Mouse (Mus musculus) cerebellum, adult 2 months (tissue): ENCODE measurements at regions not wholly inside any gene's neighbourhood (a gene's known extent, or its start where the extent isn't known, plus 50 kb on each side); places are given as distances from the start of the nearest gene placed in this dataset.

Experiments
- CTCF ChIP-seq: fragments of 200-500 bp; IDR thresholded peaks from 2 replicates; pipeline ENCODE4 v1.5.1; 2011; ENCODE audit warnings: low read depth, mild to moderate bottlenecking, control low read depth, low read length, moderate library complexity, borderline replicate concordance; ENCODE audit not compliant: insufficient read depth
- POLR2A ChIP-seq: fragments of 200-500 bp; IDR thresholded peaks from 2 replicates; pipeline ENCODE4 v1.6.1; 2011; ENCODE audit warnings: low read length, control low read depth, borderline replicate concordance; ENCODE audit not compliant: insufficient read depth

GRCm38 (mm10) chr1:184503827-184504355 is 228.5 kb downstream of the Hlx start:
- no peak for TF ChIP-seq CTCF
- TF ChIP-seq POLR2A: no peak
